Mouse (Mus musculus) lung, adult 2 months (tissue): Measurements from ENCODE around the gene Prss45.

Experiments
- CTCF ChIP-seq: fragments of 200-500 bp; IDR thresholded peaks from 2 replicates; pipeline ENCODE4 v1.5.1; 2011; ENCODE audit warnings: mild to moderate bottlenecking, low read length, control low read depth; ENCODE audit not compliant: insufficient read depth
- POLR2A ChIP-seq: fragments of 200-500 bp; IDR thresholded peaks from 2 replicates; pipeline ENCODE4 v1.6.1; 2011; ENCODE audit warnings: low read depth, mild to moderate bottlenecking, control low read depth, low read length, borderline replicate concordance; ENCODE audit errors: extremely low read depth

DNA sequence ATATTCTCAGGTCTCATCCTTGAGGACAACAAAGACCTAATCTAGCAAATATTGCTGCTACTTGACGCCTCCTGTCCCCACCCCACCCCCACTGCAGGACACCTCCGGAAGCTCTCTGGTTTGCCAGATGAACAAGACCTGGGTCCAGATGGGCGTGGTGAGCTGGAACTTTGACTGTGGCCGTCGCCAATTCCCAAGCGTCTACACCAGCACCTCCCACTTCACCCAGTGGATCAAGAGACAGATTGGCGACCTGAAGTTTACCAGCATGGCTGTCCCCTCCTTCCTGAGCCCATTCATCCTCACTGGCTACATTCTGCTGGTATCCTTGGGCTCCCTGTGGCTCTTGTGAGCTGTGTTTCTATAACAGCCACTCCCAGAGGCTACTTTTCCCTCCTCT is 21.5 kb downstream of the Prss45 start:
- TF ChIP-seq CTCF, result no peak
- no peak for TF ChIP-seq POLR2A
